Mouse (Mus musculus) layer of hippocampus, postnatal 36 days (tissue): ENCODE measurements around the gene Ppp1r3f. TPM values are rescaled to one million over a fixed set of nuclear protein-coding genes. Genes with fewer than 3 reads are reported as not detected.

Experiments used
- DNase-seq, 2 experiments: peaks; one replicate each; pipeline ENCODE4 v3.0.0; 2022
- total RNA-seq, 2 experiments: library from RNA; stranded (reverse); gene quantifications; 2 replicates each; pipeline ENCODE4 v1.2.3; 2021

Gene Ppp1r3f
- total RNA-seq, 2 experiments from 2014 or later = 15.3 to 18.4 TPM

DNA sequence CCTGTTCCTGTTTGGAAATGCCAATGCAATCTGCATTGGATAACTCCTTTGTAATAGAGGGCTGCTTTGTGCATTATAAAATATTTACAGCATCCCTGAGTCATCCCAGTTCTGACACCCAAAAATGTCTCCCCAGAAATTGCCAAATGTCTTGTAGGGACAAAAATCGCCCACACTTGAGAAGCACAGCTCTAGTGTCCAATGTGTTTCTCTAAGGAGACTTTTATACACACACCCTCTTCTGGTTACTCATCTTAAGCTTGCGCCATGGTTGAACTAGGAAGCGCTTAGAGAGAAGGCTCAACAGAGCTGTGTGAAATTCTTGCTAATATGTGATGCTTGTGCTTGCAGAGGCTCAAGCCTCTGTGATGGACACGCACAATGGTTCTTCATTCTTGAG is 20.6 kb downstream of the Ppp1r3f start:
- no peak for DNase-seq

DNA sequence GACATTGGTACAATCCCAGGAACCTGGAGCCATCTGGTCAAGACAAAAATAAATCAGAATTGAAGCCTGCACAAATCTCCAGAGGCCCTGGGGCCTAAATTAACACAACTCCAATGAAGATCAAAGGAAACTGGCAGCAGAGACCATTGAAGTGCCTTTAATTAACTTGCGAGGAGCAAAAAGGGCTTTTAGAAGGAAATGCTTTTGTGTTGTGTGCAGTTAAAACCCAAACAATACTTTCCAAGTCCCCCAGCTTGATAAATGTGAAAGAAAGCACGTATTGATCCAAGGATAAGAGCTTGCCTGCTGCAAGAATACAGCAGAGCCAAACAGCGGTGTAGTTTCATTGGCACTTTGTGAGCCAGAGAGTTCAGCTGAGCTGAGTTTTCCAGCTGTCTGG is 49.1 kb downstream of the Ppp1r3f start:
- no peak for DNase-seq

Other genes starting within 250 kb of the Ppp1r3f start
- 10 to 100 TPM; 14.4 to 15.1 TPM for gene Usp27x, start 198.5 kb downstream of the Ppp1r3f start, total RNA-seq
- under 1 TPM in 1 of 2 experiments, not detected in 1; 0.23 TPM for gene Foxp3, start 639 bp downstream of the Ppp1r3f start, total RNA-seq
- gene Ccdc22, start 31.2 kb upstream of the Ppp1r3f start, total RNA-seq = 10 to 100 TPM; 23.7 to 26.3 TPM
- gene Cacna1f, start 32.8 kb upstream of the Ppp1r3f start, total RNA-seq = not detected
- 1,000 to 10,000 TPM; 1,719 to 2,032 TPM for gene Syp, start 64.2 kb upstream of the Ppp1r3f start, total RNA-seq
- gene Prickle3, start 83.0 kb upstream of the Ppp1r3f start, total RNA-seq = under 1 TPM; 0.62 to 0.99 TPM
- gene Plp2, start 97.1 kb upstream of the Ppp1r3f start, total RNA-seq = 1 to 10 TPM; 5.1 to 5.7 TPM
- gene Magix, start 107.0 kb upstream of the Ppp1r3f start, total RNA-seq = under 1 TPM; 0.15 to 0.30 TPM
- 10 to 100 TPM; 35.0 to 36.2 TPM for gene Gpkow, start 122.8 kb upstream of the Ppp1r3f start, total RNA-seq
- gene Wdr45, start 140.1 kb upstream of the Ppp1r3f start, total RNA-seq = 10 to 100 TPM; 56.6 to 65.1 TPM
- gene Gm45208, start 148.0 kb upstream of the Ppp1r3f start, total RNA-seq = under 1 TPM in 1 of 2 experiments, not detected in 1; 0.61 TPM
- 100 to 1,000 TPM; 101 to 104 TPM for gene Praf2, start 154.2 kb upstream of the Ppp1r3f start, total RNA-seq
- gene Ccdc120, start 176.6 kb upstream of the Ppp1r3f start, total RNA-seq = 10 to 100 TPM; 14.3 to 16.0 TPM
- gene Tfe3, start 188.3 kb upstream of the Ppp1r3f start, total RNA-seq = 10 to 100 TPM; 26.7 to 27.4 TPM
- gene Gripap1, start 215.5 kb upstream of the Ppp1r3f start, total RNA-seq = 100 to 1,000 TPM in 1 of 2 experiments, 10 to 100 TPM in 1; 92.2 to 106 TPM
- gene Kcnd1, start 248.0 kb upstream of the Ppp1r3f start, total RNA-seq = 10 to 100 TPM in 1 of 2 experiments, 1 to 10 TPM in 1; 7.3 to 10.3 TPM